Mouse (Mus musculus) C2C12 (cell line): Measurements from ENCODE around the gene Ube2q2.
"Not testable (repeated sequence)": the region's sequence is repeated elsewhere in the genome, so short reads cannot be mapped to it uniquely, and the experiment has no call there.

Experiments
- CTCF ChIP-seq: IDR thresholded peaks from one replicate; pipeline ENCODE4 v1.5.1; 2011; ENCODE audit not compliant: control insufficient read depth, insufficient read depth, insufficient read length
- MAX ChIP-seq: IDR thresholded peaks from one replicate; pipeline ENCODE4 v1.6.1; 2011; ENCODE audit warnings: mild to moderate bottlenecking, control low read depth
- MYOG ChIP-seq: IDR thresholded peaks from one replicate; pipeline ENCODE4 v1.6.1; 2011; ENCODE audit not compliant: control insufficient read depth, insufficient read length; ENCODE audit errors: extremely low read depth

DNA sequence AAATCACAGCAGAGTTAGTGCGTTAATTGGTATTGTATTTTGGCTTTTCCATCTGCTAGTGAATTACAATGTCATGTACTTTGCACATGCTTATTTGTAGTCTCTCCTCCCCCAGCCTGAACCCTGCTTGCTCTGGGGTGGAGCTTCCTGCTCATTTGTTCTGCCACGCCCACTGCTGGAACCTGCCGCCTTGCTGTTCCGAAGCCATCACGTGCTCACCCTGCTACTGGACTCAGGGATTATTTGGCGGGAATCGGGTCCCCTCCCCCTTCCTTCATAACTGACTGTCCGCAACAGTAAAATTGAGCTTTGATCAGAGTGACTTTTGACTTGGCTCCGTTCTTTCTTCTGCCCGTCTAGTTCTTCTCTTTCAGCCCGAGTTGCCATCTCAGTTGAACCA lies 84.4 kb downstream of the Ube2q2 start:
- not testable (repeated sequence) for TF ChIP-seq CTCF, MYOG, MAX
